In genomic region chr15:84924781-84925315, GRCm38 (mm10) we compare ENCODE assay signal across 8 mouse cellular contexts. TPM values are rescaled to one million over a fixed set of nuclear protein-coding genes. Genes with fewer than 3 reads are reported as not detected.
A peak's percentile ranks its signal among the peaks of the same experiment; 100 is the strongest.
DNase-seq lines count a peak whose midpoint lies in the region; ATAC-seq lines count a peak whose summit lies in the region.

No protein-coding gene starts in this region.

- no peaks in the 10 kb centered on the region for H3K27me3 ChIP-seq in heart, embryonic 13.5 days (replicated peaks)
- H3K27me3 ChIP-seq in limb, embryonic 12.5 days, result no peaks in the 10 kb centered on the region
- H3K27me3 ChIP-seq in midbrain, embryonic 16.5 days (ENCODE audit: control insufficient read depth, insufficient read depth, low read depth, low read length), result no peaks in the 10 kb centered on the region

- ATAC-seq in heart, embryonic 13.5 days (ENCODE audit: extremely low read depth, insufficient number of reproducible peaks, low FRiP score, low TSS enrichment), result no peak
- ATAC-seq in limb, embryonic 12.5 days (ENCODE audit: insufficient number of reproducible peaks, insufficient read depth, low FRiP score, low TSS enrichment, low read depth), result no peak
- no peak for ATAC-seq in midbrain, embryonic 16.5 days
- ATAC-seq in megakaryocyte-erythroid progenitor cell, adult 5-6 weeks (replicated peaks; ENCODE audit: low FRiP score, low TSS enrichment, poor library complexity, severe bottlenecking), result no peak

- 10% methylated on average over 9 of the region's 9 CpGs for WGBS in heart, embryonic 13.5 days
- 18% methylated on average over 9 of the region's 9 CpGs for WGBS in limb, embryonic 12.5 days
- WGBS in midbrain, embryonic 16.5 days, result 14% methylated on average over 9 of the region's 9 CpGs

- peak overlapping the region; percentile 99 for H3K9ac ChIP-seq in heart, embryonic 13.5 days
- H3K9ac ChIP-seq in limb, embryonic 12.5 days (replicated peaks), result peak overlapping the region; percentile 34; the same call in 1 of the 2 replicates
- peak overlapping the region; percentile 78; the same call in 1 of the 2 replicates for H3K9ac ChIP-seq in midbrain, embryonic 16.5 days (ENCODE audit: low read depth, low read length)

- peaks cover 28% of the 10 kb centered on the region for H3K36me3 ChIP-seq in heart, embryonic 13.5 days
- H3K36me3 ChIP-seq in limb, embryonic 12.5 days, result peaks cover 26% of the 10 kb centered on the region
- peaks cover 15% of the 10 kb centered on the region for H3K36me3 ChIP-seq in midbrain, embryonic 16.5 days (ENCODE audit: control insufficient read depth, insufficient read depth, low read length)

- peak overlapping the region; percentile 85 for H3K4me2 ChIP-seq in heart, embryonic 13.5 days
- peak overlapping the region; percentile 86 for H3K4me2 ChIP-seq in limb, embryonic 12.5 days
- peak overlapping the region; percentile 84 for H3K4me2 ChIP-seq in midbrain, embryonic 16.5 days (ENCODE audit: low read length)

- peak overlapping the region; percentile 99 for H3K4me3 ChIP-seq in heart, embryonic 13.5 days
- peak overlapping the region; percentile 99 for H3K4me3 ChIP-seq in limb, embryonic 12.5 days (replicated peaks)
- H3K4me3 ChIP-seq in midbrain, embryonic 16.5 days (ENCODE audit: low read depth, low read length), result peak overlapping the region; percentile 68

- H3K27ac ChIP-seq in heart, embryonic 13.5 days (replicated peaks), result peak overlapping the region; percentile 97
- H3K27ac ChIP-seq in limb, embryonic 12.5 days, result 0 out of 2 replicates have a peak overlapping the region, but pooled peaks have one; percentile 64
- no peak overlapping the region for H3K27ac ChIP-seq in midbrain, embryonic 16.5 days (ENCODE audit: low read length)

- H3K9me3 ChIP-seq in heart, embryonic 13.5 days, result no peaks in the 10 kb centered on the region
- no peaks in the 10 kb centered on the region for H3K9me3 ChIP-seq in limb, embryonic 12.5 days
- no peaks in the 10 kb centered on the region for H3K9me3 ChIP-seq in midbrain, embryonic 16.5 days (replicated peaks; ENCODE audit: control insufficient read depth, low read length, poor library complexity, severe bottlenecking)

- peak; percentile 57 to 63 for DNase-seq in left cerebral cortex, postnatal 14 days (ENCODE audit: low spot score in 2 of 2)
- DNase-seq in left cerebral cortex, adult 11 months (ENCODE audit: low spot score), result no peak
- DNase-seq in c-Kit-positive CD71-positive TER-119-negative erythroid progenitor cells, embryonic 14.5 days (ENCODE audit: low read depth), result peak; percentile 48
- DNase-seq in right cerebral cortex, postnatal 36 days (ENCODE audit: low spot score in 2 of 2), result no peak

- intact Hi-C loops in left cerebral cortex, postnatal 14 days (cut with DNase I), result loop anchor here (5.0 kb wide), 2 partner anchors 72 to 168 kb away; no protein-coding TSS in a partner anchor

- H3K4me1 ChIP-seq in heart, embryonic 13.5 days, result peaks cover 32% of the 10 kb centered on the region
- H3K4me1 ChIP-seq in limb, embryonic 12.5 days (replicated peaks), result peaks cover 27% of the 10 kb centered on the region
- H3K4me1 ChIP-seq in midbrain, embryonic 16.5 days (ENCODE audit: control insufficient read depth, insufficient read depth, low read length), result peaks cover 25% of the 10 kb centered on the region

RNA-seq across cellular contexts. Expression of gene Nup50, which starts 1.6 kb away (rescaled TPM):
- total RNA-seq in left cerebral cortex, postnatal 14 days (2021), result 10 to 100 TPM; 31.2 to 31.7 TPM
- 19.3 and 20.4 TPM in 2 replicates for polyA plus RNA-seq in heart, embryonic 13.5 days (2015; fragmentation: Nextera tagmentation; extraction: Ambion mirVana)
- 55.3 and 57.6 TPM in 2 replicates for polyA plus RNA-seq in limb, embryonic 12.5 days (2016; fragmentation: Nextera tagmentation; extraction: Ambion mirVana)
- polyA plus RNA-seq in midbrain, embryonic 16.5 days (2015; fragmentation: Nextera tagmentation; extraction: Ambion mirVana), result 24.2 and 27.9 TPM in 2 replicates
- 51.5 and 56.4 TPM in 2 replicates for total RNA-seq in megakaryocyte-erythroid progenitor cell, adult 5-6 weeks (2014; fragmentation: Nextera tagmentation)
- total RNA-seq in megakaryocyte-erythroid progenitor cell, adult 5-6 weeks (2017), result 102 TPM in 2 replicates

RNA-seq across cellular contexts. Expression of gene Gm29666, which starts 5.0 kb away (rescaled TPM):
- 1 to 10 TPM in 1 of 2 experiments, under 1 TPM in 1; 0.94 to 1.1 TPM for total RNA-seq in left cerebral cortex, postnatal 14 days (2021)
- polyA plus RNA-seq in heart, embryonic 13.5 days (2015; fragmentation: Nextera tagmentation; extraction: Ambion mirVana), result 0.41 and 0.56 TPM in 2 replicates
- polyA plus RNA-seq in limb, embryonic 12.5 days (2016; fragmentation: Nextera tagmentation; extraction: Ambion mirVana), result 0.90 and 1.0 TPM in 2 replicates
- 0.87 and 0.90 TPM in 2 replicates for polyA plus RNA-seq in midbrain, embryonic 16.5 days (2015; fragmentation: Nextera tagmentation; extraction: Ambion mirVana)
- total RNA-seq in megakaryocyte-erythroid progenitor cell, adult 5-6 weeks (2014; fragmentation: Nextera tagmentation), result 0.90 and 1.3 TPM in 2 replicates
- 0.23 TPM in 2 replicates for total RNA-seq in megakaryocyte-erythroid progenitor cell, adult 5-6 weeks (2017)

Comparison
In these comparisons a context has a peak if more than half of its experiments do, and no peak if none do; other contexts are left out.
1. DNase-seq: peak in left cerebral cortex, postnatal 14 days (2 of 2) and c-Kit-positive CD71-positive TER-119-negative erythroid progenitor cells, embryonic 14.5 days (single experiment); none in left cerebral cortex, adult 11 months (single experiment) and right cerebral cortex, postnatal 36 days (0 of 2).
2. H3K9ac ChIP-seq: peak in every context shown above with its lines; median percentile 99 in heart, embryonic 13.5 days; 78 in midbrain, embryonic 16.5 days; 34 in limb, embryonic 12.5 days.
3. Peak in every context shown above with its lines, with median percentiles within 50 percentile points of each other: H3K4me2 ChIP-seq and H3K4me3 ChIP-seq.